Mouse (Mus musculus) hindbrain, embryonic 16.5 days (tissue): ENCODE data around the gene Ypel2. TPM values are rescaled to one million over a fixed set of nuclear protein-coding genes. Genes with fewer than 3 reads are reported as not detected.

Experiments
- ATAC-seq: fragments of 200-750 bp; cut with Nextera tagmentation; 2 replicates; pipeline ENCODE4 v1.8.0; 2017; ENCODE audit warnings: moderate TSS enrichment, moderate library complexity
- H3K27ac ChIP-seq: fragments of 300-500 bp; sonication (generic); 2 replicates; pipeline ENCODE4 v1.5.1; 2014; ENCODE audit warnings: low read depth, mild to moderate bottlenecking, control low read depth, low read length, moderate library complexity
- H3K27me3 ChIP-seq: fragments of 300-500 bp; sonication (generic); replicated peaks from 2 replicates; pipeline ENCODE4 v1.6.1; 2014; ENCODE audit warnings: low read length; ENCODE audit not compliant: control insufficient read depth, insufficient read depth
- H3K36me3 ChIP-seq: fragments of 300-500 bp; sonication (generic); 2 replicates; pipeline ENCODE4 v1.6.1; 2014; ENCODE audit warnings: mild to moderate bottlenecking, low read length, moderate library complexity, mixed read lengths; ENCODE audit not compliant: control insufficient read depth, insufficient read depth
- H3K4me1 ChIP-seq: fragments of 300-500 bp; sonication (generic); 2 replicates; pipeline ENCODE4 v1.6.1; 2014; ENCODE audit warnings: low read depth, low read length; ENCODE audit not compliant: control insufficient read depth, insufficient read depth
- H3K4me2 ChIP-seq: fragments of 300-500 bp; sonication (generic); 2 replicates; pipeline ENCODE4 v1.6.1; 2014; ENCODE audit warnings: mild to moderate bottlenecking, low read length, control low read depth, moderate library complexity
- H3K4me3 ChIP-seq: fragments of 300-500 bp; sonication (generic); 2 replicates; pipeline ENCODE4 v1.5.1; 2014; ENCODE audit warnings: mild to moderate bottlenecking, low read length, control low read depth, moderate library complexity
- H3K9ac ChIP-seq: fragments of 300-500 bp; sonication (generic); 2 replicates; pipeline ENCODE4 v1.6.1; 2014; ENCODE audit warnings: low read depth, mild to moderate bottlenecking, control low read depth, low read length, moderate library complexity
- H3K9me3 ChIP-seq: fragments of 300-500 bp; sonication (generic); 2 replicates; pipeline ENCODE4 v1.6.1; 2014; ENCODE audit warnings: mild to moderate bottlenecking, low read length, moderate library complexity; ENCODE audit not compliant: control insufficient read depth
- WGBS: fragments of 180-500 bp; shearing (Covaris S2); extraction: QIAGEN DNeasy Blood & Tissue Kit; methylation state at CpG from one replicate; pipeline ENCODE4 v1.1.7; 2014; 5-methylcytosine and 5-hydroxymethylcytosine counted together
- polyA plus RNA-seq: library from polyadenylated mRNA; unstranded; fragments of >200 nt; fragmentation: Nextera tagmentation; extraction: Ambion mirVana; gene quantifications from 2 replicates; pipeline ENCODE4 v1.2.1, GENCODE M21; 2015

Ypel2 gene
- polyA plus RNA-seq, 1 experiment from 2014 or later = 4.0 TPM

DNA sequence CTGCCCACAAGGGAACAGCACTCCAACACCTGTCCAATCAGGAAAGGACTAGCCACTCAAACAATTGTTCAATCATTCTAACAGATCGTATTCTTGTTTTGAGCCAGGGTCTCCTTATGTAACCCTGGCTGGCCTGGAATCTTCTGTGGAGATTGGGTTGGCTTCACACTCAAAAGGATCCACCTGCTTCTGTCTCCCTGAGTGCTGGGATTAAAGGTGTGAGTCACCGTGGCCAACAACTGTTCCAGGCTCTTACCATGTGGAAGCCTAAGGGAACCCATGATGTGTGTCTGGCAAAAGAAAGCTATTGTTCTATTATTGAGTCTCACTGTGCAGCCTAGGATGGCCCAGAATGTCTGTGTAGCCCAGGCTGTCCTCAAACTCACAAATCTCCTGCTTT, 71.5 kb downstream of the Ypel2 start:
- H3K9ac ChIP-seq = no peak overlapping the region
- no peak overlapping the region for H3K4me3 ChIP-seq
- no peak overlapping the region for H3K27ac ChIP-seq
- ATAC-seq = no peak
- no peaks in the 10 kb centered on the region for H3K27me3 ChIP-seq
- no peaks in the 10 kb centered on the region for H3K9me3 ChIP-seq
- H3K4me2 ChIP-seq = no peak overlapping the region
- peaks cover 7% of the 10 kb centered on the region; the same call in 1 of the 2 replicates for H3K4me1 ChIP-seq
- no peaks in the 10 kb centered on the region for H3K36me3 ChIP-seq
- WGBS = 100% methylated on average over 2 of the region's 2 CpGs

DNA sequence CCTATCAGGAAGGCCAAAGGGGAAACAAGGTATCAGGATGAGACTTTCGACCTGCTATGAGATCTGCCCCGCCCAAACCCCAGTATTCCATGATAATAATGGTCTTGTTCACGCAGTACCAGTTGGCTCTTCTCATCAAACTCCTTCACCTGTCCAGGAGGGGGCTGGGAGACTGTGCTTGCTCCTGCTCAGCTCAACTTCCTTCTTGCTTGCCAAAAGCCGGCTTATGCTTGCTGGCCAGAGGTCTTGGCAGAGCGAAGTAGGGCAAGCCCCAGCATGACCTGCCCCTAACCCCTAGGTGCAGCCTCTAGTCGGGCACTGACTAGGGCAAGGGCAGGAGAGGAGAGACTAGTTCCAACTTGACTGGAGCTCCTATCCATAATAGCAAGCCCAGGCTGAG, 72.2 kb downstream of the Ypel2 start:
- no peak overlapping the region for H3K9ac ChIP-seq
- no peaks in the 10 kb centered on the region for H3K9me3 ChIP-seq
- H3K36me3 ChIP-seq = no peaks in the 10 kb centered on the region
- H3K4me3 ChIP-seq = no peak overlapping the region
- H3K27me3 ChIP-seq = no peaks in the 10 kb centered on the region
- no peak for ATAC-seq
- peaks cover 7% of the 10 kb centered on the region; the same call in 1 of the 2 replicates for H3K4me1 ChIP-seq
- H3K27ac ChIP-seq = no peak overlapping the region
- no peak overlapping the region for H3K4me2 ChIP-seq
- WGBS = 90% methylated on average over 6 of the region's 6 CpGs

DNA sequence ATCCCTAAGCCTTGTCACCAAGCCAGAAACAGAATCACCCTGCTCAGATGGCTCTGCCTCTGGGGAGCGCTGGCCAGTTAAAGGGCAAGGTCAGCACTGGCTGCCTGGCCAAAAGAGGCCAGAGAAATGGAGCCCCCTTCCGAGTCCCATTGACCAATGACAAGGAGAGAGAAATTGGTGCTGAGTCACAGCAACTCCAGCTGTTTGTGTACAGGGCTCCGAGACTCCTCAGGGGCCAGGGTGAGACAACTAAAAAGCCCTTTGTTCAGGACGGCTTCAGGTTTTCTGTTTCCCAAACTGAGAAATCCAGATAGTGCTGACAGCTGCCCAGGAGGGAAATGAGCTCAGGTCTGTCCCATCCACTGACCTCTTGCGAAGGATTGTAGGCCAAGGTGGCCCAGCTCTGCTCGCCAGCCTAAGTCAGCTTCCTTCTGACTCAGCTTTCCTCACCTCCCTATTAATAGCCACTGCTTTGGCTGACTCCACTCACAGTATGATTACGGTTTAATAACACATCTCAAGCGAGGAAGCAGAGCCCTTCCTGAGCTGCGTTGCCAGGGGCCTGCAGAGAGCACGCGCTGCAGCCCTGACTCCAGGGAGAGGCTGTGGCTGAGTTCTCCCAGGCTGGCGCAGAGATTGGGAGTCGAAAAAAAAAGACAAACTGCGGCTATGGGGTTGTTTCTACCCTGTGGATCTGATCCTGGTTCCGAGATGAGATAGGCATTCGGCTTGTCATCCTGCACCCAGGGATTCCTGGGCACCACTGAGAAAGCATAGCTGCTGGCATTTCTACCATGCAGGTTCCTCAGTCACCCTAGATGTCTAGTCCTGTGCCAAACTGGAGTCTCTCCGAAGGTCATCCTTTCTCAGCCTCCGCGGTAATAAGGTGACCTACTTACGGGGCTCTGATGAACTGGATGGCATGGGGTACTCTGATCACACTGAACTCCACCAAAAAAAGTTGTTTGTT, 73.1 kb downstream of the Ypel2 start:
- Histone ChIP-seq H3K4me2 (peak overlapping the region; percentile 8; the same call in 1 of the 2 replicates), H3K27me3 (no peaks in the 10 kb centered on the region), H3K36me3 (no peaks in the 10 kb centered on the region), H3K27ac (peak overlapping the region; percentile 37; the same call in 1 of the 2 replicates), H3K4me1 (peaks cover 7% of the 10 kb centered on the region; the same call in 1 of the 2 replicates), H3K4me3 (no peak overlapping the region), H3K9ac (0 out of 2 replicates have a peak overlapping the region, but pooled peaks have one; percentile 39), H3K9me3 (no peaks in the 10 kb centered on the region)
- no peak for ATAC-seq
- WGBS = 63% methylated on average over 20 of the region's 20 CpGs

DNA sequence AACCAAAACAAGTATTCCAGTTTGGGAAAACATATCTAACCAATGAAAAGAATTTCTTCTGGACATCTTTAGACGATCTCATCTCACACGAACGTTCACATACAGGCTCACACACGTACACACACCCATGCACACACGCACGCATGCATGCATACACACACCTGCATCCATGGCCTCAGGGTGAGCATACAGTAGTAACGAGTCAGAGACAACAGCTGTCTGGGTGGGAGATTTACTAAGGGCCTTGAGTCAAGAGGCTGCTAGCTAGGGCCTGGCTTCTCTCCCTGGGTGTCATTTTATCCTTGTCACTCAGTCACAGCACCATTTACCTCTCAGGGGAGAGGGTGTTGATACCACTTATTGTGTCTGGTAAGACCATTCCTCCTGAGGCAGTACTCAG, 74.0 kb downstream of the Ypel2 start:
- H3K27ac ChIP-seq = no peak overlapping the region
- H3K9ac ChIP-seq = no peak overlapping the region
- H3K4me1 ChIP-seq = peaks cover 7% of the 10 kb centered on the region; the same call in 1 of the 2 replicates
- no peak overlapping the region for H3K4me2 ChIP-seq
- H3K36me3 ChIP-seq = no peaks in the 10 kb centered on the region
- no peak overlapping the region for H3K4me3 ChIP-seq
- H3K27me3 ChIP-seq = no peaks in the 10 kb centered on the region
- no peaks in the 10 kb centered on the region for H3K9me3 ChIP-seq
- no peak for ATAC-seq
- 88% methylated on average over 7 of the region's 7 CpGs for WGBS

DNA sequence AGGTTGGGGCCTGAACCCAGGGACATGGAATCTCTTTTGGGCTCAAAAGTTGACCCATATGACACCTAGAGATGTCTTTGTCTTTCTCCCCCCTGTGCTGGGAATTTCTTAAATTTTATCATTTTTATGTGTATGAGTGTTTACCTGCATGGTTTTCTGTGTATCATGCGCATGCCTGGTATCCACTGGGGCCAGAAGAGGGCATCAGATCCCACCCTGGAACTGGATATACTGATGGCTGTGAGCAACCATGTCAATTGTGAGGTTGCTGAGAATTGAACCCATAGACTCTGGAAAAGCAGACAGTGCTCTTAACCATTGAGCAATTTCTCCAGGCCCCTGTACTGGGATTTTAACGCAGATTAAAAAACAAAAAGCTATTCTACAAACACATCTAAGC, 76.0 kb downstream of the Ypel2 start:
- 91% methylated on average over 2 of the region's 2 CpGs for WGBS
- no peak overlapping the region for H3K4me3 ChIP-seq
- H3K27me3 ChIP-seq = no peaks in the 10 kb centered on the region
- H3K4me2 ChIP-seq = no peak overlapping the region
- ATAC-seq = no peak
- no peaks in the 10 kb centered on the region for H3K9me3 ChIP-seq
- peaks cover 7% of the 10 kb centered on the region; the same call in 1 of the 2 replicates for H3K4me1 ChIP-seq
- no peak overlapping the region for H3K9ac ChIP-seq
- no peaks in the 10 kb centered on the region for H3K36me3 ChIP-seq
- no peak overlapping the region for H3K27ac ChIP-seq

DNA sequence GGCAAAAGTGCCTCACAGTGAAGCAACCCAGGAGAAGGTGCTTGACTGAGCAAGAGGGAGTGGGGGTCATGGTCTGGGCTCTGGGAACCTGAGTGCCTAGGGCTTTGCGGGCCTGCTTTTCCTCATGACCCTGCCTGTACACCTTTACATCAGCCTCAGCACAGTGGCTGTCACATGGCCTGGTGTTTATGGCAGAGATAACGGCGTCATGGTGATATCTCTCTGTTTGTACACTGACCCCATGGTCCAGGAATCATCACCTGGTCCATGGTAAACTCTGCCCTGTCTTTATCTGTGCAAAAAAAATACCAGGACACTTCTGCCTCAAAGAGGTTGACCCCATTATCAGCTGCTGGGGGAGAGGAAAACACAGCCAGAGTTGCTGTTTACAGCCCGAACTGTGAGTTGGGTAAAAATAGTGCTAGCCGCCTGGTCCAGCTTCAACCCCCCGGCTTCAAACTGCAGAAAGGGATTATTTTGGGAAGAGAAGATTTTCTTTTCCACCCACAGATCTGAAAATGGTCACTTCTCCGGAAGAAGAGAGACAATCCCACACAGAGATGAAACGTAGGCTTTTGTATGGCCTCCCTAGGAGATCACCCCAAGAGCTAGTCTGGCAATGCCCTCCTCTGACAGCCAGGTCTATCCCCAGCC, 76.8 kb downstream of the Ypel2 start:
- H3K27ac ChIP-seq = no peak overlapping the region
- 84% methylated on average over 8 of the region's 8 CpGs for WGBS
- peaks cover 7% of the 10 kb centered on the region; the same call in 1 of the 2 replicates for H3K4me1 ChIP-seq
- H3K4me2 ChIP-seq = no peak overlapping the region
- no peak overlapping the region for H3K9ac ChIP-seq
- no peaks in the 10 kb centered on the region for H3K27me3 ChIP-seq
- no peak for ATAC-seq
- no peaks in the 10 kb centered on the region for H3K9me3 ChIP-seq
- H3K36me3 ChIP-seq = no peaks in the 10 kb centered on the region
- no peak overlapping the region for H3K4me3 ChIP-seq

DNA sequence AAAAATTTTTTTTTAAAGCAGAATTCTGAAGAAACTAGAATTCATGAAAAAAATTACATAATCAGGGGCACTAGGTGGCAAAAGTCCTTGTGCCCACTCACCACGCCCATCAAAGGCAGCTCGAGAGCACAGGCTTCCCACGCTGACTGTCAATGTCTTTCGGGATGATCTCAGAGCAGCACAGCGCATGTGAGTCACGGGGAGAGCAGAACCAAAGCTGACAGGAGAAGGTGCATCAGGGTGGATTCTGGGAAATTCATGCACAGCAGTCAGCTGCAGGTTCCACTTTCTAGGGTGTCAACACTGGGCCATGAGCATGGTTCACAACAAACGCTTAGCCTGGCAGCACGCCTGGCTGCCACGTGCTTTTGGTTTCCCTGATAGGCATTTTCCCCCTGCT, 79.2 kb downstream of the Ypel2 start:
- Histone ChIP-seq H3K9me3 (no peaks in the 10 kb centered on the region), H3K4me3 (no peak overlapping the region), H3K4me1 (no peaks in the 10 kb centered on the region), H3K36me3 (no peaks in the 10 kb centered on the region), H3K4me2 (no peak overlapping the region), H3K27me3 (no peaks in the 10 kb centered on the region), H3K27ac (no peak overlapping the region), H3K9ac (no peak overlapping the region)
- 80% methylated on average over 9 of the region's 9 CpGs for WGBS
- ATAC-seq = no peak

DNA sequence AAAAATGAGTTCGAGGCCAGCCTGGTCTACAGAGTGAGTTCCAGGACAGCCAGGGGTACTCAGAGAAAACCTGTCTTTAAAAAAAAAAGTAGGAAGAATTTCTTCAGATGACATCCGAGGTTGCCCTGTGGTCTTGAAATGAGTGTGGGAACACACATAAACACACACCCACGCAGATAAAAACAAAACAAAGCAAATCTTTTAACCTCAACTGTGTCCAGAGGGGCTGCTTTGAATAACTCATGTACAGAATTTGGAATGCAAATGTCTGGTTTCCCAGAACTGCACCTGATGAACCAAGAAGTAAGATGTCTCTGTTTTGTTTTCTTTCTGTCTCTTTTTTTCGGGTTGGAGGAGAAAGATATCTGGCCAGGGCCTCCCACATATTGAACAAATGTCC, 83.3 kb downstream of the Ypel2 start:
- Histone ChIP-seq H3K36me3 (no peaks in the 10 kb centered on the region), H3K4me1 (no peaks in the 10 kb centered on the region), H3K9ac (no peak overlapping the region), H3K4me3 (no peak overlapping the region), H3K9me3 (no peaks in the 10 kb centered on the region), H3K4me2 (no peak overlapping the region), H3K27ac (no peak overlapping the region), H3K27me3 (no peaks in the 10 kb centered on the region)
- WGBS = 89% methylated on average over 4 of the region's 4 CpGs
- ATAC-seq = no peak

DNA sequence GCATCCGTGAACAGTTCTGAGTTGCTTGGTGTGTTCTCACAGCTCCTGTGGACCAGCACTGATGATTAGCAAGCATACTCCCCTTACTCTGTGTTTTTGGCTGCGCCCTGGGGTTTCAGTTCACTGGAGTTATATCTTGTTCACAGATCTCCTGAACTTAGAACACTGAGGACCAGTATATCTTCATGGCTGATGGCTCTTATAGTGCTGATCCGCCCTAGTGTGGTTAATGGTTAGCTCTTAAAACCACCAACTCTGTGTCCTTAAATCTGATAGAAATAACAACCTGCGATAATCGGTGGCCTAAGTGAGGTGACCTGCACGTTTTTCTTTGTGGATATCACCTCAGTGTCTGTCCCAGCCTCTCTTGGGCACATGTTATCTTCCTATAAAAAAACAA, 84.5 kb downstream of the Ypel2 start:
- WGBS = 84% methylated on average over 6 of the region's 6 CpGs
- H3K9me3 ChIP-seq = no peaks in the 10 kb centered on the region
- H3K27ac ChIP-seq = no peak overlapping the region
- no peak for ATAC-seq
- no peak overlapping the region for H3K4me2 ChIP-seq
- no peak overlapping the region for H3K4me3 ChIP-seq
- H3K9ac ChIP-seq = no peak overlapping the region
- H3K36me3 ChIP-seq = no peaks in the 10 kb centered on the region
- H3K27me3 ChIP-seq = no peaks in the 10 kb centered on the region
- no peaks in the 10 kb centered on the region for H3K4me1 ChIP-seq
